Mouse (Mus musculus): Measurements from ENCODE around the gene Parvg.
"Not testable (repeated sequence)": the region's sequence is repeated elsewhere in the genome, so short reads cannot be mapped to it uniquely, and the experiment has no call there.

The Parvg gene

GRCm38 (mm10) chr15:84323966-84324869 lies at the start of gene Parvg:
TSS of gene Parvg (plus strand) at chr15:84324026.
- CTCF ChIA-PET, result interaction anchor here (0.6 kb wide), 1 partner anchor 317 kb away, joined by 13 read pairs; no protein-coding TSS in a partner anchor

- CTCF ChIA-PET, result no interaction called here
Measured at GRCm38 (mm10) chr15:84276066-84276465, 47.8 kb upstream of the Parvg start.

- CTCF ChIA-PET, result no interaction called here
Measured at GRCm38 (mm10) chr15:84278091-84278490, 45.7 kb upstream of the Parvg start.

- CTCF ChIA-PET, result no interaction called here
Measured at GRCm38 (mm10) chr15:84278656-84279055, 45.2 kb upstream of the Parvg start.

GRCm38 (mm10) chr15:84280309-84280708 lies 43.5 kb upstream of the Parvg start:
- CTCF ChIA-PET, result no interaction called here

- CTCF ChIA-PET, result no interaction called here
Measured at GRCm38 (mm10) chr15:84280712-84281347, 43.0 kb upstream of the Parvg start.

GRCm38 (mm10) chr15:84282206-84283085 lies 41.4 kb upstream of the Parvg start:
- CTCF ChIA-PET, result interaction anchor here (0.6 kb wide), 1 partner anchor 67 kb away, joined by 3 read pairs; no protein-coding TSS in a partner anchor

- CTCF ChIA-PET, result interaction anchor here (0.6 kb wide), 1 partner anchor 331 kb away, joined by 3 read pairs; no protein-coding TSS in a partner anchor
Measured at GRCm38 (mm10) chr15:84284059-84284458, 39.8 kb upstream of the Parvg start.

GRCm38 (mm10) chr15:84285453-84285852 lies 38.4 kb upstream of the Parvg start:
- CTCF ChIA-PET, result no interaction called here

- CTCF ChIA-PET, result not testable (repeated sequence)
Measured at GRCm38 (mm10) chr15:84288953-84289352, 34.9 kb upstream of the Parvg start.

GRCm38 (mm10) chr15:84291097-84291496 lies 32.7 kb upstream of the Parvg start:
- CTCF ChIA-PET, result no interaction called here

- CTCF ChIA-PET, result no interaction called here
Measured at GRCm38 (mm10) chr15:84293590-84293989, 30.2 kb upstream of the Parvg start.

- CTCF ChIA-PET, result no interaction called here
Measured at GRCm38 (mm10) chr15:84294391-84294790, 29.4 kb upstream of the Parvg start.

GRCm38 (mm10) chr15:84295225-84295624 lies 28.6 kb upstream of the Parvg start:
- CTCF ChIA-PET, result no interaction called here

GRCm38 (mm10) chr15:84297454-84297853 lies 26.4 kb upstream of the Parvg start:
- CTCF ChIA-PET, result no interaction called here

GRCm38 (mm10) chr15:84298804-84299370 lies 24.9 kb upstream of the Parvg start:
- CTCF ChIA-PET, result interaction anchor here (0.5 kb wide), 1 partner anchor 121 kb away, joined by 3 read pairs; no protein-coding TSS in a partner anchor

- CTCF ChIA-PET, result no interaction called here
Measured at GRCm38 (mm10) chr15:84299662-84300333, 24.0 kb upstream of the Parvg start.

- CTCF ChIA-PET, result no interaction called here
Measured at GRCm38 (mm10) chr15:84300591-84300990, 23.2 kb upstream of the Parvg start.

GRCm38 (mm10) chr15:84301026-84301425 lies 22.8 kb upstream of the Parvg start:
- CTCF ChIA-PET, result interaction anchor here (0.6 kb wide), 1 partner anchor 9 kb away, joined by 3 read pairs; no protein-coding TSS in a partner anchor

- CTCF ChIA-PET, result interaction anchor here (0.6 kb wide), 1 partner anchor 8 kb away, joined by 3 read pairs; no protein-coding TSS in a partner anchor
Measured at GRCm38 (mm10) chr15:84301641-84302420, 22.0 kb upstream of the Parvg start.

Data from spleen, embryonic (tissue).